Mouse (Mus musculus): ENCODE data around the gene Fgf14. TPM values are rescaled to one million over a fixed set of nuclear protein-coding genes. Genes with fewer than 3 reads are reported as not detected.

The Fgf14 gene
- total and polyA plus RNA-seq, 3 experiments: 0.11 TPM; not detected in 2

DNA sequence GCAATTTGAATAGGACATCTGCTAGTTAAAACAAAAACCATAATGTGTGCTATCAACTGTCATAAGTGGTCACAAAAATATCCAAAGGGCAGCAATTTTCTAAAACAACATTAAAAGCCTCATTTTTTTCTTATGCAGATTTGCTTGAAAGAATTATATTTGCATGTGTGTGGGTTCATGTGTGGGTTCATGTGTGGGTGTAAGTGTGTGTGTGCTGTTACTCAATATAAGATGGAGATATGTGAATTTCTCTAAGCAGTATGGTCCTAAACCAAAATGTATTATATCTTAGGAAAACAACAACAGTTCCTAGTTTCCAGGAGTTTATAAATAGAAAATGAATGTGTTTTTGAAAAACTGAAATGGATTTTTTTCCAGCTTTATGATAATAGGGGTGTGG is 413.7 kb downstream of the Fgf14 start:
- no peak for ATAC-seq (ENCODE audit: extremely low read depth, insufficient number of reproducible peaks, low FRiP score, poor library complexity, severe bottlenecking)
- TF ChIP-seq POLR2AphosphoS5 (IDR thresholded peaks at IDR 0.05; ENCODE audit: insufficient replicate concordance, low read depth, low read length) (no peak), TAL1 (conservative IDR thresholded peaks at IDR 0.05; ENCODE audit: low read depth, low read length) (no peak), GATA1 (IDR thresholded peaks at IDR 0.05; ENCODE audit: borderline replicate concordance, low read length) (no peak)
- no peaks in the 10 kb centered on the region for H3K27me3 ChIP-seq (ENCODE audit: insufficient read depth, low read length)
- no peaks in the 10 kb centered on the region for H3K9me3 ChIP-seq (replicated peaks)
- no peaks in the 10 kb centered on the region for H3K36me3 ChIP-seq (replicated peaks)
- no peaks in the 10 kb centered on the region for H3K4me1 ChIP-seq (ENCODE audit: insufficient read depth, low read depth, low read length)
- no peak overlapping the region for H3K4me3 ChIP-seq (ENCODE audit: low read depth, low read length)
- no peak for DNase-seq (ENCODE audit: low spot score)

GRCm38 (mm10) chr14:124247517-124247916 is 429.4 kb downstream of the Fgf14 start:
- DNase-seq (ENCODE audit: low spot score) (no peak), ATAC-seq (ENCODE audit: extremely low read depth, insufficient number of reproducible peaks, low FRiP score, poor library complexity, severe bottlenecking) (no peak)
- TF ChIP-seq GATA2 (IDR thresholded peaks at IDR 0.05; ENCODE audit: borderline replicate concordance, low read depth, low read length): no peak
- TF ChIP-seq POLR2AphosphoS5 (IDR thresholded peaks at IDR 0.05; ENCODE audit: insufficient replicate concordance, low read depth, low read length): no peak
- no peak for TF ChIP-seq CTCF (IDR thresholded peaks at IDR 0.05; ENCODE audit: low read depth, low read length)
- TF ChIP-seq GATA1 (IDR thresholded peaks at IDR 0.05; ENCODE audit: borderline replicate concordance, low read length): no peak
- TF ChIP-seq TAL1 (conservative IDR thresholded peaks at IDR 0.05; ENCODE audit: low read depth, low read length): no peak
- H3K4me1 ChIP-seq (ENCODE audit: insufficient read depth, low read depth, low read length): no peaks in the 10 kb centered on the region
- no peaks in the 10 kb centered on the region for H3K27me3 ChIP-seq (ENCODE audit: insufficient read depth, low read length)
- H3K9me3 ChIP-seq (replicated peaks): no peaks in the 10 kb centered on the region
- no peak overlapping the region for H3K4me3 ChIP-seq (ENCODE audit: low read depth, low read length)
- H3K36me3 ChIP-seq (replicated peaks): no peaks in the 10 kb centered on the region

- no peaks in the 10 kb centered on the region for H3K4me1 ChIP-seq (ENCODE audit: insufficient read depth, low read depth, low read length)
- no peak for ATAC-seq (ENCODE audit: extremely low read depth, insufficient number of reproducible peaks, low FRiP score, poor library complexity, severe bottlenecking)
- TF ChIP-seq GATA1 (IDR thresholded peaks at IDR 0.05; ENCODE audit: borderline replicate concordance, low read length) (no peak), GATA2 (IDR thresholded peaks at IDR 0.05; ENCODE audit: borderline replicate concordance, low read depth, low read length) (no peak), POLR2AphosphoS5 (IDR thresholded peaks at IDR 0.05; ENCODE audit: insufficient replicate concordance, low read depth, low read length) (no peak), CTCF (IDR thresholded peaks at IDR 0.05; ENCODE audit: low read depth, low read length) (no peak), TAL1 (conservative IDR thresholded peaks at IDR 0.05; ENCODE audit: low read depth, low read length) (no peak)
- H3K27me3 ChIP-seq (ENCODE audit: insufficient read depth, low read length): no peaks in the 10 kb centered on the region
- no peak for DNase-seq (ENCODE audit: low spot score)
- H3K36me3 ChIP-seq (replicated peaks): no peaks in the 10 kb centered on the region
- no peak overlapping the region for H3K4me3 ChIP-seq (ENCODE audit: low read depth, low read length)
- H3K9me3 ChIP-seq (replicated peaks): no peaks in the 10 kb centered on the region
These were observed 453.5 kb downstream of the Fgf14 start for GRCm38 (mm10) chr14:124223445-124223844.

GRCm38 (mm10) chr14:124222447-124222846 is 454.5 kb downstream of the Fgf14 start:
- Histone ChIP-seq H3K36me3 (replicated peaks) (no peaks in the 10 kb centered on the region), H3K4me1 (ENCODE audit: insufficient read depth, low read depth, low read length) (no peaks in the 10 kb centered on the region), H3K4me3 (ENCODE audit: low read depth, low read length) (no peak overlapping the region), H3K27me3 (ENCODE audit: insufficient read depth, low read length) (no peaks in the 10 kb centered on the region), H3K9me3 (replicated peaks) (no peaks in the 10 kb centered on the region)
- peak; percentile 52; the same call in 1 of the 2 replicates for ATAC-seq (ENCODE audit: extremely low read depth, insufficient number of reproducible peaks, low FRiP score, poor library complexity, severe bottlenecking)
- no peak for DNase-seq (ENCODE audit: low spot score)
- no peak for TF ChIP-seq POLR2AphosphoS5 (IDR thresholded peaks at IDR 0.05; ENCODE audit: insufficient replicate concordance, low read depth, low read length)

GRCm38 (mm10) chr14:124220979-124221378 is 455.9 kb downstream of the Fgf14 start:
- no peak for DNase-seq (ENCODE audit: low spot score)
- H3K36me3 ChIP-seq (replicated peaks): no peaks in the 10 kb centered on the region
- H3K27me3 ChIP-seq (ENCODE audit: insufficient read depth, low read length): no peaks in the 10 kb centered on the region
- H3K4me3 ChIP-seq (ENCODE audit: low read depth, low read length): no peak overlapping the region
- TF ChIP-seq TAL1 (conservative IDR thresholded peaks at IDR 0.05; ENCODE audit: low read depth, low read length) (no peak), POLR2AphosphoS5 (IDR thresholded peaks at IDR 0.05; ENCODE audit: insufficient replicate concordance, low read depth, low read length) (no peak), CTCF (IDR thresholded peaks at IDR 0.05; ENCODE audit: low read depth, low read length) (no peak), GATA2 (IDR thresholded peaks at IDR 0.05; ENCODE audit: borderline replicate concordance, low read depth, low read length) (no peak), GATA1 (IDR thresholded peaks at IDR 0.05; ENCODE audit: borderline replicate concordance, low read length) (no peak)
- H3K9me3 ChIP-seq (replicated peaks): no peaks in the 10 kb centered on the region
- no peak for ATAC-seq (ENCODE audit: extremely low read depth, insufficient number of reproducible peaks, low FRiP score, poor library complexity, severe bottlenecking)
- no peaks in the 10 kb centered on the region for H3K4me1 ChIP-seq (ENCODE audit: insufficient read depth, low read depth, low read length)

- ATAC-seq (ENCODE audit: extremely low read depth, insufficient number of reproducible peaks, low FRiP score, poor library complexity, severe bottlenecking) (no peak), DNase-seq (ENCODE audit: low spot score) (no peak)
- peaks cover 23% of the 10 kb centered on the region for H3K9me3 ChIP-seq (replicated peaks)
- H3K27me3 ChIP-seq (ENCODE audit: insufficient read depth, low read length): no peaks in the 10 kb centered on the region; the same call in 1 of the 2 replicates
- no peaks in the 10 kb centered on the region for H3K36me3 ChIP-seq (replicated peaks)
- TF ChIP-seq POLR2AphosphoS5 (IDR thresholded peaks at IDR 0.05; ENCODE audit: insufficient replicate concordance, low read depth, low read length) (no peak), GATA1 (IDR thresholded peaks at IDR 0.05; ENCODE audit: borderline replicate concordance, low read length) (no peak), TAL1 (conservative IDR thresholded peaks at IDR 0.05; ENCODE audit: low read depth, low read length) (no peak), CTCF (IDR thresholded peaks at IDR 0.05; ENCODE audit: low read depth, low read length) (no peak), GATA2 (IDR thresholded peaks at IDR 0.05; ENCODE audit: borderline replicate concordance, low read depth, low read length) (no peak)
- no peak overlapping the region for H3K4me3 ChIP-seq (ENCODE audit: low read depth, low read length)
- H3K4me1 ChIP-seq (ENCODE audit: insufficient read depth, low read depth, low read length): no peaks in the 10 kb centered on the region
These were observed 481.1 kb downstream of the Fgf14 start for GRCm38 (mm10) chr14:124195806-124196205.

- H3K9me3 ChIP-seq (replicated peaks): peaks cover 23% of the 10 kb centered on the region
- TF ChIP-seq GATA2 (IDR thresholded peaks at IDR 0.05; ENCODE audit: borderline replicate concordance, low read depth, low read length): no peak
- TF ChIP-seq POLR2AphosphoS5 (IDR thresholded peaks at IDR 0.05; ENCODE audit: insufficient replicate concordance, low read depth, low read length): no peak
- no peak for TF ChIP-seq CTCF (IDR thresholded peaks at IDR 0.05; ENCODE audit: low read depth, low read length)
- TF ChIP-seq TAL1 (conservative IDR thresholded peaks at IDR 0.05; ENCODE audit: low read depth, low read length): no peak
- TF ChIP-seq GATA1 (IDR thresholded peaks at IDR 0.05; ENCODE audit: borderline replicate concordance, low read length): no peak
- no peak for DNase-seq (ENCODE audit: low spot score)
- no peaks in the 10 kb centered on the region for H3K36me3 ChIP-seq (replicated peaks)
- H3K4me1 ChIP-seq (ENCODE audit: insufficient read depth, low read depth, low read length): no peaks in the 10 kb centered on the region
- H3K4me3 ChIP-seq (ENCODE audit: low read depth, low read length): no peak overlapping the region
- no peak for ATAC-seq (ENCODE audit: extremely low read depth, insufficient number of reproducible peaks, low FRiP score, poor library complexity, severe bottlenecking)
- no peaks in the 10 kb centered on the region; the same call in 1 of the 2 replicates for H3K27me3 ChIP-seq (ENCODE audit: insufficient read depth, low read length)
These were observed 481.6 kb downstream of the Fgf14 start for GRCm38 (mm10) chr14:124195331-124195730.

Data from G1E (cell line).